Mouse (Mus musculus) MEL (cell line): ENCODE results near the gene Mfap3. TPM values are rescaled to one million over a fixed set of nuclear protein-coding genes. Genes with fewer than 3 reads are reported as not detected.

Source experiments
- DNase-seq: peaks from one replicate; pipeline ENCODE4 v3.0.0; 2011; ENCODE audit warnings: low read depth, low spot score
- H3K27ac ChIP-seq: 2 replicates; pipeline ENCODE4 v1.5.1; 2012; ENCODE audit warnings: low read depth, mild to moderate bottlenecking, control low read depth, low read length, moderate library complexity; ENCODE audit not compliant: control insufficient read depth
- H3K27me3 ChIP-seq, 2 experiments: fragments of 150-350 bp in 1 of 2; sonication (generic) in 1 of 2; 2 replicates each; pipeline ENCODE4 v1.6.1; 2012; ENCODE audit warnings: low read length in 2 of 2, mild to moderate bottlenecking in 2 of 2, improper control_type of control experiment in 1 of 2, moderate library complexity in 1 of 2; ENCODE audit not compliant: insufficient read depth in 2 of 2, control insufficient read depth in 1 of 2
- H3K36me3 ChIP-seq, 2 experiments: 2 replicates each; pipeline ENCODE4 v1.6.1; 2012 to 2014; ENCODE audit warnings: low read length in 2 of 2, improper control_type of control experiment in 1 of 2, inconsistent platforms in 1 of 2, mild to moderate bottlenecking in 1 of 2; ENCODE audit not compliant: insufficient read depth in 2 of 2, control insufficient read depth in 1 of 2
- H3K4me1 ChIP-seq, 2 experiments: fragments of 150-350 bp in 1 of 2; sonication (generic) in 1 of 2; 2 replicates each; pipeline ENCODE4 v1.6.1; 2012; ENCODE audit warnings: low read length in 2 of 2, improper control_type of control experiment in 1 of 2, mild to moderate bottlenecking in 1 of 2; ENCODE audit not compliant: insufficient read depth in 2 of 2, control insufficient read depth in 1 of 2
- H3K4me3 ChIP-seq, 2 experiments: fragments of 150-350 bp in 1 of 2; sonication (generic) in 1 of 2; 2 replicates each; pipeline ENCODE4 v1.5.1; 2012; ENCODE audit warnings: low read depth in 2 of 2, low read length in 2 of 2, mild to moderate bottlenecking in 2 of 2, moderate library complexity in 2 of 2, control low read depth in 1 of 2, improper control_type of control experiment in 1 of 2; ENCODE audit not compliant: control insufficient read depth in 1 of 2, insufficient read depth in 1 of 2
- H3K79me2 ChIP-seq: 2 replicates; pipeline ENCODE4 v1.6.1; 2012; ENCODE audit warnings: mild to moderate bottlenecking, low read length, moderate library complexity; ENCODE audit not compliant: control insufficient read depth, poor library complexity, insufficient read depth
- H3K9ac ChIP-seq: 2 replicates; pipeline ENCODE4 v1.6.1; 2012; ENCODE audit warnings: low read depth, mild to moderate bottlenecking, control low read depth, low read length, moderate library complexity; ENCODE audit not compliant: control insufficient read depth, poor library complexity, severe bottlenecking
- H3K9me3 ChIP-seq: fragments of 150-350 bp; sonication (generic); replicated peaks from 2 replicates; pipeline ENCODE4 v1.6.1; 2012; ENCODE audit warnings: mild to moderate bottlenecking, low read length, improper control_type of control experiment, moderate library complexity; ENCODE audit not compliant: insufficient read depth
- BHLHE40 ChIP-seq: IDR thresholded peaks from 2 replicates; pipeline ENCODE4 v1.6.1; 2012; ENCODE audit warnings: low read depth, mild to moderate bottlenecking, inconsistent platforms, low read length, improper control_type of control experiment, borderline replicate concordance
- CHD1 ChIP-seq: IDR thresholded peaks from 2 replicates; pipeline ENCODE4 v1.6.1; 2012; ENCODE audit warnings: low read depth, mild to moderate bottlenecking, inconsistent platforms, low read length, improper control_type of control experiment
- ELF1 ChIP-seq: IDR thresholded peaks from 2 replicates; pipeline ENCODE4 v1.6.1; 2014; ENCODE audit warnings: low read depth, mild to moderate bottlenecking, inconsistent platforms, low read length, improper control_type of control experiment, moderate library complexity
- EP300 ChIP-seq, 2 experiments: IDR thresholded peaks; 2 replicates each; pipeline ENCODE4 v1.6.1; 2011; ENCODE audit warnings: improper control_type of control experiment in 2 of 2, low read length in 2 of 2, low read depth in 1 of 2, mild to moderate bottlenecking in 1 of 2
- JUND ChIP-seq: IDR thresholded peaks from 2 replicates; pipeline ENCODE4 v1.6.1; 2011; ENCODE audit warnings: low read depth, mild to moderate bottlenecking, improper control_type of control experiment, low read length
- KAT2A ChIP-seq: conservative IDR thresholded peaks from 2 replicates; pipeline ENCODE4 v1.6.1; 2012; ENCODE audit warnings: low read depth, low read length, improper control_type of control experiment, inconsistent platforms
- MAZ ChIP-seq: IDR thresholded peaks from 2 replicates; pipeline ENCODE4 v1.6.1; 2012; ENCODE audit warnings: low read depth, mild to moderate bottlenecking, inconsistent platforms, low read length, improper control_type of control experiment
- MXI1 ChIP-seq: IDR thresholded peaks from 2 replicates; pipeline ENCODE4 v1.6.1; 2011; ENCODE audit warnings: mild to moderate bottlenecking, low read depth, low read length, improper control_type of control experiment
- MYC ChIP-seq: IDR thresholded peaks from 2 replicates; pipeline ENCODE4 v1.6.1; 2011; ENCODE audit warnings: low read depth, mild to moderate bottlenecking, low read length, improper control_type of control experiment, moderate library complexity
- POLR2A ChIP-seq, 2 experiments: IDR thresholded peaks; 2 replicates each; pipeline ENCODE4 v1.6.1; 2011 to 2012; ENCODE audit warnings: low read length in 2 of 2, mild to moderate bottlenecking in 2 of 2, control low read depth in 1 of 2, improper control_type of control experiment in 1 of 2, low read depth in 1 of 2, moderate library complexity in 1 of 2; ENCODE audit not compliant: control insufficient read depth in 1 of 2, insufficient read depth in 1 of 2, poor library complexity in 1 of 2
- RAD21 ChIP-seq: IDR thresholded peaks from 2 replicates; pipeline ENCODE4 v1.6.1; 2011; ENCODE audit warnings: mild to moderate bottlenecking, low read depth, low read length, improper control_type of control experiment
- RCOR1 ChIP-seq: IDR thresholded peaks from 2 replicates; pipeline ENCODE4 v1.6.1; 2012; ENCODE audit warnings: low read depth, mild to moderate bottlenecking, inconsistent platforms, low read length, improper control_type of control experiment
- ZC3H11A ChIP-seq: IDR thresholded peaks from 2 replicates; pipeline ENCODE4 v1.6.1; 2012; ENCODE audit warnings: low read depth, mild to moderate bottlenecking, inconsistent platforms, low read length, improper control_type of control experiment
- ZNF384 ChIP-seq: IDR thresholded peaks from 2 replicates; pipeline ENCODE4 v1.6.1; 2012; ENCODE audit warnings: low read depth, mild to moderate bottlenecking, inconsistent platforms, low read length, improper control_type of control experiment
- polyA plus RNA-seq, 2 experiments: library from polyadenylated mRNA; stranded (reverse) in 1 of 2; unstranded in 1 of 2; fragments of >175 nt in 1 of 2; fragments of >200 nt in 1 of 2; gene quantifications; 2 replicates each; pipeline versions ENCODE4 v1.2.1 to v1.2.4; 2012; ENCODE audit warnings: low replicate concordance in 2 of 2, low read depth in 1 of 2; ENCODE audit not compliant: insufficient read length in 2 of 2, insufficient read depth in 1 of 2, missing spikeins in 1 of 2
- total RNA-seq: library from RNA; depleted of rRNA; stranded (reverse); fragments of 300-350 nt; gene quantifications from 2 replicates; pipeline ENCODE4 v1.2.3, GENCODE M21; 2012

Mfap3 gene
- total and polyA plus RNA-seq, 3 experiments, result 21.2 to 22.7 TPM; not detected in 1

DNA sequence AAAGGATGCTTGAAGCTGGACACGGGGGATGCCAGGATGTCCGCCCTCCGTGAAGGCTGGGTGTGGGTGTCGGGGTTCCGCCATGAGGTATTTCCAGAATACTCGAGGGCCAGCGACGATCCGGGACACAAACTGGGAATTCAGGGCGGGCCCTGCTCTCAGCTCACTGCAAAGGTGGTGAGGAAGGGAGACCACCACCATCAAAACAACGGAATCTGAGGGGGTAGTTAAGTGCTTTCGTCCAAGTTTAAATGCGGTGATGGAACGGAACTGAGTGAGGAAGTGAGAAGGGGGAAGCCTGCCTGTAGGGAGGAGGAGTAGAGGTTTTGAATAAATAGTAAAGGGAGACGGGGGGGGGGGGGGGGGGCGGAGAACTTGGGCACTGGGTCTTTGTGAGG lies 286 bp downstream of the Mfap3 start:
- H3K27me3 ChIP-seq, result no peaks in the 10 kb centered on the region
- no peak for DNase-seq
- H3K9me3 ChIP-seq, result no peaks in the 10 kb centered on the region
- H3K36me3 ChIP-seq, result peaks cover 0 to 19% of the 10 kb centered on the region in 2 experiments
- peak overlapping the region; percentile 70 to 78 for H3K4me3 ChIP-seq
- peaks cover 30% of the 10 kb centered on the region for H3K79me2 ChIP-seq
- no peak overlapping the region for H3K27ac ChIP-seq
- peak overlapping the region; percentile 55 for H3K9ac ChIP-seq
- H3K4me1 ChIP-seq, result peaks cover 3 to 14% of the 10 kb centered on the region in 2 experiments
- TF ChIP-seq KAT2A (no peak), RAD21 (no peak), RCOR1 (no peak), POLR2A (IDR thresholded peaks at IDR 0.05; ENCODE audit: control insufficient read depth in 1 of 2, insufficient read depth in 1 of 2, low read depth in 1 of 2, low read length in 2 of 2, poor library complexity in 1 of 2) (peak in 1 of 2 experiments; percentile 39; a peak in 2 of 4 replicates), MYC (no peak), MXI1 (no peak), EP300 (IDR thresholded peaks at IDR 0.05; ENCODE audit: low read depth in 1 of 2, low read length in 2 of 2) (no peak), ELF1 (no peak), BHLHE40 (no peak)
- TF ChIP-seq, all 39 proteins: peak for 1

DNA sequence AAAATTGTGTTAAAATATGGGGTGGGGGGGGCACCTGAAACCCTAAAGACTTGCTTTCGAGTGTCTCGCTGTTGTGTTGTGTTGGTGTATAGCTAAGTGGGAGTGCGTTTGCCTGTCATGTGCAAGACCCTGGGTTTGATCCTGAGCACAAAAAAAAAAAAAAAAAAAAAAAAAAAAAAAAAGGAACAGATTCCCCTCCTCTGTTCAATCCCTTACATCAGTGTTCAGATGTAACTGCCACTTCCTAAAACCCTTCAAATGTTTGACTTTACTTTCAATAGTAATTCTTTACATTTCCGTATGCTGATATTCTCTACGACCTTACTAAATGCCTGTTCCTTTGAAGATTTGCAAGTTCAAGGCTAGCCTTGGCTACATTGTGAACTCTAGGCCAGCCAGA lies 840 bp downstream of the Mfap3 start:
- DNase-seq, result no peak
- H3K27ac ChIP-seq, result no peak overlapping the region

DNA sequence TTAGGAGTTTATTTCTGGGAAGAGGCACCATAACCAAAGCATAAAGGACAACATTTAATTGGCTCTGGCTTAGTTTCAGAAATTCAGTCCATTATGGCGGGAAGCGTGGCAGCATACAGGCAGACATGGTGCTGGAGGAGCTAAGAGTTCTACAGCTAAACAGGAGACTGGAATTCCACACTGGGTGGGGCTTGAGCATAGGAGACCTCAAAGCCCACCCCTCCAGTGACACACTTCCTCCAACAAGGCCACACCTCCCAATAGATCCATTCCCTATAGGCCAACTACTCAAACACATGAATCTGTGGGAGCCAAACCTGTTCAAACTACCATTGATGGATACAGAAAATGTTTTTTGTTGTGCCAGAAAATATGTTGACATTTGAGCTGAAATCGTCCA lies 2.7 kb downstream of the Mfap3 start:
- Histone ChIP-seq H3K36me3 (peaks cover 0 to 23% of the 10 kb centered on the region in 2 experiments), H3K9ac (no peak overlapping the region), H3K27ac (no peak overlapping the region), H3K27me3 (no peaks in the 10 kb centered on the region), H3K79me2 (peaks cover 36% of the 10 kb centered on the region), H3K9me3 (no peaks in the 10 kb centered on the region), H3K4me3 (no peak overlapping the region), H3K4me1 (peaks cover 9 to 14% of the 10 kb centered on the region in 2 experiments)
- DNase-seq, result no peak
- TF ChIP-seq MAZ (no peak), RAD21 (no peak), MYC (no peak), JUND (no peak), CHD1 (no peak)

More for the DNA sequence above, 840 bp downstream of the Mfap3 start:
- Histone ChIP-seq H3K79me2 (peaks cover 31% of the 10 kb centered on the region), H3K4me1 (peaks cover 6 to 14% of the 10 kb centered on the region in 2 experiments), H3K4me3 (peak overlapping the region; percentile 70 to 78), H3K27me3 (no peaks in the 10 kb centered on the region), H3K36me3 (peaks cover 0 to 23% of the 10 kb centered on the region in 2 experiments), H3K9ac (peak overlapping the region; percentile 55), H3K9me3 (no peaks in the 10 kb centered on the region)
- TF ChIP-seq ZC3H11A, result no peak
- 0 out of 2 replicates have a peak, but pooled peaks have one; percentile 37 for TF ChIP-seq CHD1
- TF ChIP-seq ZNF384, result peak; percentile 28; the same call in 1 of the 2 replicates
